Mouse (Mus musculus): Measurements from ENCODE around the gene Kazn.

DNA sequence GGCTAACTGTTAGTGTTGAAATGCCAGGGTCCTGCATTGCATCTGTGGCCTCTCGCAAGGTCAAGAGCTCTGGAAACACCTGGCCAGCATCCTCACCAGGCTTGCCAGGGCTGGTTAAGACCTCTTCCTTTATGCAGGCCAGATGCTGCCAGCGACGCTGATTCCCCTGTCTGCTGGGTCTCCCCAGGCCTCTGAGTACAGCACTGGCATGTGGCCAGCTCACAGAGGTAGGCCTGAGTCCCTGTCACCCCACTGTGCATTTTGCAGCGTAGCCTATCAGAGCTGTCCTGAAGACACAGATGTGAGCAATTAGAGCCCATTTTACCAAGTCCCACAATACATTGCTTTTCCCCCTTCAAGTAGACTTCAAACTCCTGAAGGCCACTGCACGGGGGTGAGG is 109.0 kb downstream of the Kazn start:
- TF ChIP-seq CTCF (IDR thresholded peaks at IDR 0.05; ENCODE audit: insufficient read depth, low read length) (no peak), POLR2A (IDR thresholded peaks at IDR 0.05; ENCODE audit: borderline replicate concordance, extremely low read depth, low read depth, low read length) (no peak)
